Mouse (Mus musculus): ENCODE results near the gene Epm2a.

DNA sequence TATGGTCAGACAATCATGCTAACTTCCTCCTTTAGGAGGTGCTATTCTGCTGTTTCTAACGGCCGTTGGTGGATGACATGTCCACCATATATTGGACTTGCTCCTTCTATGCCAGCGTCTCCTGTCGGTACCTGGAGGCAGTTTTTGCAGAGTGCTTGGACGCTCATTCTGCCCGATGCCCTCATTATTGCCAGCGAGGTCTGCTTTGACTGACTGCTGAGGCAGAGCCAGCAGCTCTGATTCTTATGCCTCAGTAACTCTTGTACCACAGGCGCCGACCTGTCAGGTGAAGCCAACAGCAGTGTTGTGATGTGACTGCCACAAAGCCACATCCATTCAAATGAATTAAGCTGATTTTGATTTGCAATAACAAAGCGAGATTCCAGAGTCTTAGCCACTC is 95.3 kb downstream of the Epm2a start:
- TF ChIP-seq CTCF (IDR thresholded peaks at IDR 0.05; ENCODE audit: control insufficient read depth, insufficient read depth, low read length) (no peak), POLR2A (IDR thresholded peaks at IDR 0.05; ENCODE audit: borderline replicate concordance, control insufficient read depth, low read depth, low read length) (no peak)

Measured in bone marrow, adult 2 months (tissue).